Mouse (Mus musculus) mouse trophoblast stem cell (cell line): ENCODE results near the gene Gdpgp1.

Experiments used
- in situ Hi-C, 2 experiments: fragments of 300-500 bp; cut with MseI, MboI; formaldehyde crosslinking; loops; 2 replicates in 1 of 2; 3 replicates in 1 of 2; pipeline ENCODE4 v1.15.1; 2025

Gene Gdpgp1

DNA sequence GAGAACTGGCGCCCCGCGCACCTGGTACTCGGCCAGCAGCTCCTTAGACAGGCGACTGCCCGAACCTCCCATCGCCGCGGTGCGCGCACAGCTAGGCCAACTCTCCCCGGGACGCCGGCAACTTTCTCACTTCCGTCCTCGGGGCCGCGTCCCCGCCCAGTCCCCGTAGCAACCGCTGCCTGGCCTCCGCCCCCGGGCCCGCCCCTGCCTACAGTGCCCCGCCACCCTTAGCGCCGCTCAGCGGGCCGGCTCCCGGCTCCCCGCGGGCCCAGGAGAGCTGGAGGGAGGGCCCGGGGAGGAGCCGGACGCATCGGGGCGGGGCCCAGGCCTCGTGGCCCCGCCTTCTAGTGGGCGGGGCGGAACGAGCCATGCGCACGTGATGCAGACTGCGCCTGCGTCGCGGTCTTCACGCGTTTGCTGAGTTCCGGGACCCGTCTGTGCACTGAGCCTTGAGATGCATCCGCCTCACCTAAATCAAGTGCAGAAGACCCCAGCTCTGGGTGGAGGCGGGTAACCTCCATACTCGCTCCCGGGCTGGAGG lies at the start of gene Gdpgp1, which contains the start of gene Cib1:
Gene Gdpgp1 (plus strand): TSS at position 377 of the 541 bp plus-strand sequence.
Gene Cib1 (minus strand): TSS at position 325 of the 541 bp plus-strand sequence.
- in situ Hi-C loops: no loop called here

DNA sequence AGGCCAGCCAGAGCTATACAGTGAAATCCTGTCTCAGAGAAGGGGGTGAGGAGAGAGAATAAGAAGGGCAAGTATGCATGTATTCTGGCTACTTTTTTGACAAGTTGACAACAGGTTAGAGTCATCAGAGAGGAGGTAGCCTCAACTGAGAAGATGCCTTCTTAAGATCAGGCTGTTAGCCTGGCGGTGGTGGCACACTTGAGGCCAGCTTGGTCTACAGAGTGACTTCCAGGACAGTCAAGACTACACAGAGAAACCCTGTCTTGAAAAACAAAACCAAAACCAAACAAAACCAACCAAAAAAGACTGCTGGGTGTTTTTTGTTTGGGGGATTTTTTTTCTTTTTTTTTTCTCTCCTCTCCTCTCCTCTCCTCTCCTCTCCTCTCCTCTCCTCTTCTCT lies 49.2 kb upstream of the Gdpgp1 start:
- in situ Hi-C loops: no loop called here

DNA sequence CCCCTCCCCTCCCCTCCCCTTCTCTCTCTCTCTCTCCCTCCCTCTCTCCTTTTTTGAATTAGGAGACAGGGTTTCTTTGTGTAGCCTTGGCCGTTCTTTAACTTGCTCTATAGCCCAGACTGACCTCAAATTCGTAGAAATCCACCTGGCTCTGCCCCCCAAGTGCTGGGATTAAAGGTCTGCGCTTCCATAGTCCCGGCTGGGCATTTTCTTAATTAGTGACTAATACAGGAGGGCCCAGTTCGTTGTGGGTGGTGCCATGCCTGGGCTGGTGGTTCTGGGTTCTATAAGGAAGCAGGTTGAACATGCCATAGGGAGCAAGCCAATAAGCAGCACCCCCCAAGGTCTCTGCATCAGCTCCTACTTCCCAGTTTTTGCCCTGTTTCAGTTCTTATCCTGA lies 48.7 kb upstream of the Gdpgp1 start:
- in situ Hi-C loops: no loop called here

DNA sequence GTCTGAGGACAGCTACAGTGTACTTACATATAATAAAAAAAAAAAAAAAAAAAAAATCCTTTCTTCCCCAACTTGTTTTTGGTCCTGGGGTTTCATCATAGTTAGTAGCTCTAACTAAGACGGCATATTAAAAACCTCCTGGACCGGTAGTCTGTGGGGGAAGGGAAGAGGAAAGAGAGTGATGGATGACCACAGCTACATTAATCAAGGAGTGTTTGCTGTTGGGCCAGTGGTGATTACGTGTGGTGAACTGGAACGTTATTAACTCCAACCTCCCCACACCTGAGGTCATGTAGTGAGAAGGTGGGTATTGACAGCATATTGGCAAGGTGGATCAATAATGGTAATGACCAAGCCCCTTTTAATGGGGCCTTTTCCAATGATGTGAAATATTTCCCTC lies 48.1 kb upstream of the Gdpgp1 start:
- in situ Hi-C loops: no loop called here

DNA sequence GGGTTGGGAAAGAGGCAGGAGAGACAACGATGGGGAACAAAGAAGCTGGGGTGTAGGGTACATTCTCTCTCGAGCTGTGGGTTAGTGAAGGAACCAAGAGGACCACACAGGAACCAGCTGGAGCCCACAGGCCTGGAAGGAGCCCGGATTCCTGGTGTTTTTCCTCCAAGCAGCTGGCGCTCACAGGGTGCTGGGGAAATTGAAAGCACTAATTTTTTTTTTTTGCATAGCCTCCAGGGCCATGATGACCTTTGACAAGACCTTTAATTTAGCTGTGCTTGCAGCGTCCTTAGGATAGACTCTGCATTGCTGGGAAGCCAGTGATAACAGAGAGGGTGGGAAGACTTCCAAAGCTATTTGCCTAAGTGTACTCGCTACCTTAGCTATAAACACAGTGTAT lies 47.7 kb upstream of the Gdpgp1 start:
- in situ Hi-C loops: no loop called here

- in situ Hi-C loops: no loop called here
Observed at GRCm38 (mm10) chr7:80186021-80186420, 46.6 kb upstream of the Gdpgp1 start.

- in situ Hi-C loops: no loop called here
Observed at GRCm38 (mm10) chr7:80186531-80187296, 46.0 kb upstream of the Gdpgp1 start, which contains the start of gene Sema4b. Sema4b (plus strand) TSS chr7:80186841.

GRCm38 (mm10) chr7:80187501-80187900 lies 45.2 kb upstream of the Gdpgp1 start:
- in situ Hi-C loops: no loop called here

DNA sequence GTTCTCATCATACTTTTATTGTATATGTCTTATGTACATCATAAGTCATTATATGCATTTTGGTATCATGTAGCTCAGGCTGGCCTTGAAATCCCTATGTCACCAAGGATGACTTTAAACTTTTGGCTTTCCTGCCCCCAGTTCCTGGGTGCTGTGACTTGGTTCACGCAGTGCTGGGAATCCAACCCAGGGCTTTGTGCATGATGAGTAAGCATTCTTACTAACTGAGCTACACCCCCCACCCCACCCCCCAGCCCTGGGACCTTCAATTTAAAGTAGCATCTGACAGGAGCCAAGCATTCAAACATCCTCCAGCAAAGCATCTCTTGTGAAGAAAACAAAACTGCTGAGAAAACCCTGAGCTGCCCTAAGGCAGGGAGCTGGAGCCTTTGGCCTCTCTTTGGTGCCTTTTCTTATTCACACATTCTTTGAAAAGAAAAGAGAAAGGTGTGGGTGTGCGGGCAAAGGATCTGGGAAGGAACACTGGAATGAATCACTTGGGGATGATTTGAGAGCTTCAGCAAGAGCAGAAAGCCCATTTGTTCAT lies 44.0 kb upstream of the Gdpgp1 start:
- in situ Hi-C loops: no loop called here

DNA sequence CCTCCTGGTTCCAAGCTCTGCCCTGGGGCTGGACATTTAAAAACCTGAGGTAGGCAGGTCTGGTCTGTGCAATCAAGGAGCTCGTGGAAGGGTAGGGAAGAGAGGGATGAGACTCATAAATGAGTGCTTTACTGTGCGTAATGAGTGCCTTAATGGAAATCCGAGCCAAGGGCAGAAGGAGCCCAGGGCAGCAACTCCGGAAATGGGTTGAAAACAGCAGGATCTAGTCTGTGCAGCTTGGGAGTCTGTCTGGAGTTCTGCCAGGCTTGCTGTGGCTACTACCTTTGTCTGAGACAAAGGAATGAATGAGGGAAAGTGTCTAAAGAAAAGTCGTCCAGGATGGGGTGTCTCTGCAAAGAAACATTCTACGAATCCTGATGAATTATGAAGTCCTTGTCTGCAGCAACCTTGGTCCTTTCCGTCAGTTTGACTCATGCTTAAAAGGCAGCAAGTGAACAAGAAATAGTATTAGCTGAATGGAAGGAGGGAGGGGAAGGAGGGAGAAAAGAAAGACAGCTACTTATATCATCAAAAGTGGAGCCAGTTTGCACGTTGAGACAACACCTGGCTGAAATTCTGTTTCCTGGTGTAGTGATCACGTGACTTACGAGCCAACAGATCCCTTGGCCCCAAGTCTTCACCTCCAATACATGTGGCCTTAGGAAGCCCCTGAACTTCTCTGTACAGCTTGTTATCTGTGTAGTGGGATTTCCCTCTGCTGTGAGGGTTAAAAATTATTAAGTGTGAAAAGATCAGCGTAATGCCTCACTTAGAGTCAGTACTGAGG lies 43.3 kb upstream of the Gdpgp1 start:
- in situ Hi-C loops: no loop called here

DNA sequence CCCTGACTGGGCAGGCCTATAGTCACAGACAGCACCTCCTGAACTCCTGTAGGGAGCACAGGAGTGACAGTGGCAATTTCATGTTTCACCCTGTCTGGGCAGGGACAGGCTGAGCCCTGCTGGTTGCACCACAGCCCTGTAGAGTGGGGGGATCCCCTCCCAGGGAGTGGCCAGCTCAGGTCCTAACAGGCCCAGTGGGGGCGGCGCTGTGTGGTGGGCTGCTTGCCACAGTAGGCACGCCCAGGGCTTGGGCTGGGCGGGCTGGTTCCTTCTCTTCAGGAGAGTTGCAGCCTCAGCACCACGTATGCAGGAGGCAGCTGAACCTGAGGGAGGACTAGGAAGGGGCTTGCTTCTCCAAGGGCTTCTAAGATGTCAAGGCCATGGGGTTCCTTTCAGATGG lies 41.2 kb upstream of the Gdpgp1 start:
- in situ Hi-C loops: no loop called here

- in situ Hi-C loops: no loop called here
Observed at GRCm38 (mm10) chr7:80192226-80193061, 40.2 kb upstream of the Gdpgp1 start.

- in situ Hi-C loops: no loop called here
Observed at GRCm38 (mm10) chr7:80193941-80194739, 38.5 kb upstream of the Gdpgp1 start.

DNA sequence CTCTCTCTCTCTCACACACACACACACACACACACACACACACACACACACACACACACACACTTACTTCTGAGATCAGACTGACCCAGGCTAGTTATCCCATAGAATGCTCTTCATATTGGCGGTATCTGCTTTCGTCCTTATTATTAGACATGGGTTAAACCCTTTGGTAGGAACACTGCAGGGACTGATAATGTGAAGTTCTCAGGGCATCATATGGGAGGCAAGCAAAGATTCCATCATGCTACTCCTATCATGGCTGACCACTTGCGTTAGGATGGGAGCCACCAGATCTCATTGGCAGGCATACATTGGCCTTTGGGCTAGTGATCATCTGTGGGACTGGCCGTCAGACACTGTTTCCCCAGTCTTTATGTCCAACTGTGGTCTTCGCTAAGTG lies 37.5 kb upstream of the Gdpgp1 start:
- in situ Hi-C loops: no loop called here

DNA sequence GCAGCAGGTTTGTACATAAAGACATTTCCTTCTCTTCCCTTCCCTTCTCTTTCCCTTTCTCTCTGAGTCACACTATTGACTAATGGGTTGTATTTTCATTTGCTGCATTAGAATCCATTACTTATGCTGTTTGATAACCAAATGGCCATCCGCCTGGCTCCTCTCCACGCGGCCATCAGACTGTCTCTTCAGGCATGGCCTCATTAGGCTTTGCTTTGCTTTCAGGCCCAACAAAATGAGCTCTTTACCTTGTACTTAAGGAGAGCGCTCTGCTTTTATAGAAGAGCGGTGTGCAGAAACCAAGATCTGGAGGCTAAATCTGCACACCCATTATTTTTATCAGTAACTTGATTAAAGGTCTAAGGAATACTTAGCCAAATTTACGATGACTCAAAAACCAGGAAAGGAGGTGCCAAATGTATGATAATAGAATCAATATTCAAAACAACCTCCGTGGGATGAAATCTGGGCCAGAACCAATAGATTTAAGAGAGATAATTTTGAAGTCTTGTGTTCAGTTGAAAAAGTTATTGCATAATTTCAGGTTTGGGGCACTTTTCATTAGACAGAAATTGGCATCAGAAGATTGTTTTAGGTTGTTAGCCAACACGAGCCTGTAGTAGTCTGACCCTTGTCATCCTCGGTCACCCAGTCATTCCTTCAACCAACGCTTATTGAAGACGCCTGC lies 36.9 kb upstream of the Gdpgp1 start:
- in situ Hi-C loops: no loop called here

DNA sequence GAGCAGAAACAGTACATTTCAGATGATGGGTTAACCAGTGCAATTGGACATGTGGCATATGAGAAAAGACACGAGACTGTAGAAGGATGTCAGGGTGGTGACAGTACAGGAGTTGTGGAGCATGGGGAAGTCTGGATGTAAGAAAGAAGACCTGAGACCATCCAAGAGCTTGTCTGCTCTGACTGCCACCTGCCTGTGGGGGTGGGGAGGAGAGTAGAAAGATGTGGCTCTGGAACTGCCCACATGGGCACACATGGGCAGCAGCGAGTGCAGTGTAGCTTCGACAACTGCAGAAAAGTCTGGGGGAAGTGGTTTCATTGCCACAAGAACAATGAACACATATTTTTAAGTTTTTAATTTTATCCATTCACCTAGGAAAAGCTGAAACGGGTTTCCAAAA lies 35.3 kb upstream of the Gdpgp1 start:
- in situ Hi-C loops: no loop called here

DNA sequence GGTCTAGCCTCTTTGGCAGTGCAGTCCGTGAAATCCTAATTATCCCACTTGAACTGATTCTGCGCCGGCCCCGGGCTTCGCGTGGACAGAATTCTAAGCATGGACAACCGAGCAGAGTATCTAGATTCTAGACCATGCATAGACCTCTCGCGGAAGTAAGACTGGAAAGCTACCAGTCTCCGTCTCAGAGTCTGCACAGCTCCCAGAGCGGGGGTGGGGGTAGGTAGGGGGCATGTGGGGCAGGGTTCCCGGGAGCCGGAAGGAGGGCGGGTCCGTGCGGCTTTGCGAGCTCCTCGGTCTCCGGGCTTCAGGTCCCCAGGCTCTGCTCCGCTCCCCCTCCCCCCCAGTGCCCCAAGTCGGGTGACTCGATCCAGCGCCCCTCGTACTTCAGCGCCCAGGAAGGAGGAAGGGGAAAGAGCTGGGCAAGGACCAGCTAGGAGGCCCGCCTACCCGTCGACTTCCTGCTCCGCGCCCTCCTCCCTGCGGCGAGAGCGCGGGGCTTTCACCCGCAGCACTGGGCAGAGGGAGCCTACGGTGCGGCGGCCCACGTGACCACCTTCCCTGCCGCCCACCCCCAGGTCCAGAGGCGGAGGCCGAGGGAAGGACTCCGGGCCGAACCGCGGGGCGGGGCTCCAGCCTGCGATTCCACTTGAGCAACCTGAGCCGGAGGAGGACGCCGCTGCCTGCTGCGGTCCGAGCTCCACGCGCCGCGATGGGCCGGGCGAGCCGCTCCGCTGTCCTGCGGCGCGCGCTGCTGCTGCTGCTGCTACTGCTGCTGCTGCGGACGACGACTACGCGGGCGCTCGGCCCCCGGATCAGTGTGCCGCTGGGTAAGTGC lies 34.5 kb upstream of the Gdpgp1 start:
- in situ Hi-C loops: no loop called here

GRCm38 (mm10) chr7:80198863-80199262 lies 33.8 kb upstream of the Gdpgp1 start:
- in situ Hi-C loops: no loop called here

- in situ Hi-C loops: no loop called here
Observed at GRCm38 (mm10) chr7:80199286-80199685, 33.4 kb upstream of the Gdpgp1 start.
